Mouse (Mus musculus): ENCODE data around the gene Bpifc. TPM values are rescaled to one million over a fixed set of nuclear protein-coding genes. Genes with fewer than 3 reads are reported as not detected.
A peak's percentile ranks its signal among the peaks of the same experiment; 100 is the strongest.

Gene Bpifc
- polyA plus RNA-seq, 1 experiment from 2014 or later, result not detected

DNA sequence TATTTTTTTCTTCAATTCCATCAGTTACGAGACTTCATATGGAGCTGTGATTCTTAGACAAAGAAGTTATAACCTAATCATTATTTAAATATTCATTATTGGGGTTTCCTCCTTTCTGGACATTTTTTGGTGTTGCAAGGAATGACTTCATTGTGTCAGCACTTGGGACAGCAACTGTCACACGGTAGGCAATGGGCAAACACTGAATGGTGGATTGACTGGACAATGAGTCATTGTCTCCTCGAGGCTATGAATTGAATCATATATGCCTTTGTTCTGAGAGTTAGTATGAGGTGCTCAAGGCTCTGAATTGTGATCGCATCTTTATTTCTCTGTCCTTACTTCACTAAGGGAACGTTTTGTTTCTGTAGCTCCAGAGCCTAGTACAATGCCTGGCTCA, 5.2 kb downstream of the Bpifc start:
- no peaks in the 10 kb centered on the region for H3K9me3 ChIP-seq
- no peak overlapping the region for H3K4me3 ChIP-seq
- H3K4me1 ChIP-seq, result no peaks in the 10 kb centered on the region
- DNase-seq (ENCODE audit: extremely low spot score, low spot score), result no peak
- 80% methylated on average over 5 of the region's 5 CpGs for WGBS
- H3K36me3 ChIP-seq (replicated peaks), result no peaks in the 10 kb centered on the region
- H3K27me3 ChIP-seq (ENCODE audit: poor library complexity, severe bottlenecking), result no peaks in the 10 kb centered on the region
- H3K27ac ChIP-seq, result no peak overlapping the region

DNA sequence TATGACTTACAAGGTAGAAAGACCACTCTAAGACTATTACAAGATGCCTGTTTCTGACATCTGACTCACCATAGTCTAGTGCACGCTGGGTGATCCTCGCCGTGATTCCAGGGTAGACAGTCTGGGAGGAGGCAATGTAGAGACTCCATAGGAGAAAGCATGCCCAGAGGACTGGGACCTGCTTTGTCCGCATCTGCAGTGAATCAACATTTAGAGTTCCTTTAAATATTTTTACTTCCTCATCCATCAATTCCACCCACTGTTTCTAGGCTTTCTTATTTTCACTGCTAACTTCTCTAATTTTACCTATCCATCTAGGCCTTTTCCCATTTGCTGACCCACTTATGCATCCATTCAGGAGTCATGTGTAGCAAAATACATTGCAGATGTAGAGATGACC, 11.2 kb downstream of the Bpifc start:
- Histone ChIP-seq H3K9me3 (no peaks in the 10 kb centered on the region), H3K36me3 (replicated peaks) (no peaks in the 10 kb centered on the region), H3K27ac (no peak overlapping the region), H3K4me3 (no peak overlapping the region), H3K4me1 (no peaks in the 10 kb centered on the region), H3K27me3 (ENCODE audit: poor library complexity, severe bottlenecking) (no peaks in the 10 kb centered on the region)
- no peak for DNase-seq (ENCODE audit: extremely low spot score, low spot score)
- WGBS, result 94% methylated on average over 4 of the region's 4 CpGs

DNA sequence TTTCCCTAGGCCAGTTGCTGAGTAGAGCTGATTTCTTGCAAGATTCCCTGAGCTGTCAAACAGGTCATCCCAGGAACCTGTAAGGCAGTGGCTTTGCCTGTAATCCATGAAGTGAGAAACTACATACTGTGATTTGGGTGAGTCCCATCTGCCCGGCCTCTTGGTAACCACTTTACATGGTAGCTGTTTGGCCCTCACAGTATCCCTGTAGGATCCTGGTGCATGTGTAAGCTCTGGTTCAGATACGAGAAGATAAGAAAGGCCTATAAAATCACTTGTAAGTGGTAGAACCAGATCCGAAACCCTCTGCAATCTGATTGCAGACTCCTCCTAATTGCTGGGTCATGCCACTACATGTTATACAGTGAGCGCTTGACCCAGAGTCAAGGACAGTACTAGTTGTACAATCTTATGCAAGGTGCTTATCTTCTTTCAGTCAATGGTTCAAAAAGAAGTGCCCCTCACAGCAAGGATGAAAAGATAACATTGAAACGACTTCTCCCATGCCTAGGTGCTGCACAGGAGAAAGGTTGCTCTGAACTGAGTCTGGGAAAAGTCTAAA, 17.1 kb downstream of the Bpifc start:
- DNase-seq (ENCODE audit: extremely low spot score, low spot score), result no peak
- Histone ChIP-seq H3K9me3 (no peaks in the 10 kb centered on the region), H3K4me1 (no peaks in the 10 kb centered on the region), H3K27ac (no peak overlapping the region), H3K36me3 (replicated peaks) (no peaks in the 10 kb centered on the region), H3K4me3 (no peak overlapping the region), H3K27me3 (ENCODE audit: poor library complexity, severe bottlenecking) (no peaks in the 10 kb centered on the region)
- 88% methylated on average over 5 of the region's 5 CpGs for WGBS

DNA sequence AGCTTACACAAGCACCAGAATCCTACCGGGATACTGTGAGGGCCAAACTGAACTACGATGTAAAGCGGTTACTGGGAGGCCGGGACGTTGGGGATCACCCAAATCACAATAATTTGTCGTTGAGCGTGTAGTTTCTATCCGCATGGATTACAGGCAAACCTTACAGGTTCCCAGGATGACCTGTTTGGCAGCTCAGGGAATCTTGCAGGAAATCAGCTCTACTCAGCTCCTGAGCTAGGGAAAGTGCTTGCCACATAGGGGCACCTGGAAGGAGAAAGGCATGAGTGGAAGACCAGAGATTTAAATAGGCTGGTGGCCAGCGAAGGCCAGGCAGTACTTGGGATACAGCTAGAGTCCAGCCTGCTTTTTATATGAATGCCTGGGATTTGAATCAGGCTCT, 17.9 kb downstream of the Bpifc start:
- no peak overlapping the region for H3K27ac ChIP-seq
- WGBS, result 86% methylated on average over 9 of the region's 9 CpGs
- H3K4me3 ChIP-seq, result no peak overlapping the region
- H3K27me3 ChIP-seq (ENCODE audit: poor library complexity, severe bottlenecking), result no peaks in the 10 kb centered on the region
- H3K9me3 ChIP-seq, result no peaks in the 10 kb centered on the region
- DNase-seq (ENCODE audit: extremely low spot score, low spot score), result no peak
- no peaks in the 10 kb centered on the region for H3K36me3 ChIP-seq (replicated peaks)
- no peaks in the 10 kb centered on the region for H3K4me1 ChIP-seq

DNA sequence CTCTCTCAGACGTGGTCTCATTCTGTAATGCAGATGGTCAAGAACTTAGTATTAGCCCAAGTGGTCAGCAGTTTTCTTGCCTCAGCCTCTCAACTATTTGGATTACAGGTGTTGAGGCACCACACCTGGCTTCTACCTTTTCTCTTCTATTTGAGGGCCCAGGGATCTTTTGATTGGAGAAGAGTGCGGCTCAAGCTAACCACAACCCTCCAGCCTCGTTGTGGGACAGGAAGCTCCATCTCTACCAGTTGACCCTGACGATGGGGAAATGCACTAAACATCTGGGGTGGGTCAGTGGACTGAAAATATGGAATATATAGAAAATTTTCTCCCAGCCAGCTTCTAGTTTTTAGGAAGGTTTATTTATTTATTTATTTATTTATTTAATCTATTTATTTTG, 19.3 kb downstream of the Bpifc start:
- H3K36me3 ChIP-seq (replicated peaks), result no peaks in the 10 kb centered on the region
- H3K4me3 ChIP-seq, result no peak overlapping the region
- no peak for DNase-seq (ENCODE audit: extremely low spot score, low spot score)
- no peaks in the 10 kb centered on the region for H3K27me3 ChIP-seq (ENCODE audit: poor library complexity, severe bottlenecking)
- no peaks in the 10 kb centered on the region for H3K9me3 ChIP-seq
- H3K27ac ChIP-seq, result no peak overlapping the region
- H3K4me1 ChIP-seq, result no peaks in the 10 kb centered on the region
- WGBS, result 89% methylated on average over 4 of the region's 4 CpGs

DNA sequence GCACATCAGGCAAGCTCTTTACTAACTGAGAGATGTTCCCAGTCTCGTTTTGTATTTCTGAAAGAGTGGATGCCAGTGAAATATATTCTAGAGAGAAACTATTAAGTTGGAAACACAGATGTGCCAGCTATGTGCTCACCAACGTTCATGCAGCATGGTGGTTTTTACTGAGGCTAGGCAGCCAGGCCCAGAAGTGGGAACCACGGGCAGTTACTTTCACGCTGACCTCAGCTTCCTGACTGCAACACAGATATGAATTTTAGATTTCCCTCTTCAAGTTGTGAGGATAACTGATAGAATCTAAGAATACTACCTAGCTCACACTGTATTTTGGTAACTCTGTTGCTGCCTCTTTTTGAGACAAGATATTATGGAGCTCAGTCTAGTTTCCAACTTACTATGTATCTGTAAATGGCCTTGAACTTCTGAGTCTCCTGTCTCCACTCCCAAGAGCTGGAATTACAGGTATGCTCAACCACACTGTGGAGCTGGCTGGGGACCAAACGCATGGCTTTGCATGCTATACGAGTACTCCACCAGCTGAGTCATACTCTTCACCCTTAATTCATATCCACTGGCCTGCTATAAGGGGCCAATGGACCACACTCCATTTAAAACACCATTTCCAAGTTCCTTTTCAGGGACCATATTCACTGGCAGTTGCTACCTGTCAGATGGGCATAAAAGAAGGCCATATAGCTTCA, 22.1 kb downstream of the Bpifc start:
- H3K27me3 ChIP-seq (ENCODE audit: poor library complexity, severe bottlenecking), result no peaks in the 10 kb centered on the region
- WGBS, result 77% methylated on average over 6 of the region's 6 CpGs
- H3K4me1 ChIP-seq, result no peaks in the 10 kb centered on the region
- no peaks in the 10 kb centered on the region for H3K9me3 ChIP-seq
- no peaks in the 10 kb centered on the region for H3K36me3 ChIP-seq (replicated peaks)
- H3K27ac ChIP-seq, result no peak overlapping the region
- DNase-seq (ENCODE audit: extremely low spot score, low spot score), result no peak
- no peak overlapping the region for H3K4me3 ChIP-seq

DNA sequence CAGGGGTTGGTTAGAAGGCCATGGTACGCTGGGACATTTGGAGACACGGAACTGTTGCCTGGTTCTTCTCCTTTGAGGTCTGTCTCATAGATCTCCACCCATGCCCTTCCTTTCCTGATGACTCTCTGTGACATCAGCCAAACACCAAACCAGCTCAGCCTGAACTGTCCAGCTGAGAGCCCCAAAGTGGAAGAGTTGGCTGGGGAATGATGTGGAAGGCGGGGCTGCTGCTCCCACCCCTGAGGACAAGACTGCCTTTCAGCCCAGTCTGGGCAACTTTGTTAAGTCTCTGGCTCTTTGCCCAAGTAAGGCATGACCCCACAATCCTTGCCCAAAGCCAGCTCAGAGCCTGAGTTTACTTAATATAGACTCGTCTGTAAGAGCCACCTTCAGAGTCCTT, 38.8 kb downstream of the Bpifc start:
- Histone ChIP-seq H3K27me3 (ENCODE audit: poor library complexity, severe bottlenecking) (no peaks in the 10 kb centered on the region), H3K27ac (no peak overlapping the region), H3K4me1 (no peaks in the 10 kb centered on the region), H3K9me3 (peaks cover 4% of the 10 kb centered on the region), H3K4me3 (no peak overlapping the region), H3K36me3 (replicated peaks) (no peaks in the 10 kb centered on the region)
- 88% methylated on average over 4 of the region's 4 CpGs for WGBS
- DNase-seq (ENCODE audit: extremely low spot score, low spot score), result no peak

DNA sequence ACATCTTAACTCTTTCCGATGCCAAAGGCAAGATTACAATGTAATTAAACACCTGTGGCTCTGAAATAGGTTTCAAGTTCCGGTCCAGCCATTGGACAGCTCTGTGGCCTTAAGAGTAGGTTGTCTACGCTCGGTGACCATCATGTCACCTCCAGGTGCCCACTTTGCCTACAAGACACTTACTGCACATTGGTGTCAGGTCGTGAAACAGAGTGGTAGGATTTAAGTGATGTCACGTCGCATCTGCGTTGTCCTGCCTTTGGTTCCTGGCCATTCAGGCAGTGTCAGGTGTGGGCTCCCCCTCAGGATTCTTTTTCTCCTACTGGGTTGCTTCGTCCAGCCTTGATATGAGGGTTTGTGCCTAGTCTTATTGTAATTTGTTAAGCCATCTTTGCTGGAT, 39.9 kb downstream of the Bpifc start:
- whole genome bisulfite sequencing, result 88% methylated on average over 9 of the region's 9 CpGs
- Histone ChIP-seq H3K9me3 (peaks cover 4% of the 10 kb centered on the region), H3K4me3 (no peak overlapping the region)

DNA sequence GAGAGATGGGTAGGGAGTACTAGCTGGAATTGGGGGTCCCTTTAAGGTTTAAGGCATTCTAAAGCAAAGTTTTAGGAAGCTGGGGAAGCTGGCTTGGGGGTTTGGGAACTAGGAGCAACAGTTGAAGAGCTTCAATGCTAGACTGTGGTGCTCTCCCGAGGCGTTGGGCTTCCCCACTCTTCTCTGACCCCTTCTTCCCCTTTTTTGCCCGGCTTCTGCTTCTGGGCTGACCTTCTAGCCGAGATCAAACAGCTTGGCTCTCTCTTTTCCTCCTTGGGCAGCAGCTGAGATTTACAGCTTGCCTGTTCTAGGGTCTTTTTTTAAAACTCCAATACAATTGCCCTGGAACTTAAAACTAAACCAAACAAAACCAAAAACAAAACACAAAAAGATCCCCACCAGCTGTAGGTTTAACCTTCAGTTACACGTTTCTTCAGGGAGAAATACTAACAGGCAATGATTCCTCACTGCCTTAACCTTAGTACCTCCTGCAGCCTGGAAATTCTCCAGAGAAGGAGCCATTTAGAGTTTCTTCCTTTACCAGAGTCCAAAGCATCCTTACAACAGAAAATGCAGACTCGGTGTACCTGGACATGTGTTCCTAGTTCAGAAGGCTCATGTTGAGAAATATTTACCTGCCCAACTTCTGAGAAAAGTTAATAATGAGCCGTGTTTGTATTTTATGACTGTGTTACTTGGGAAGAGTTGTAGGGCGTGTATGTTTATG, 41.6 kb downstream of the Bpifc start:
- Histone ChIP-seq H3K36me3 (replicated peaks) (no peaks in the 10 kb centered on the region), H3K4me3 (no peak overlapping the region), H3K4me1 (no peaks in the 10 kb centered on the region), H3K27me3 (ENCODE audit: poor library complexity, severe bottlenecking) (no peaks in the 10 kb centered on the region), H3K27ac (no peak overlapping the region), H3K9me3 (peaks cover 4% of the 10 kb centered on the region)
- 72% methylated on average over 8 of the region's 8 CpGs for WGBS
- DNase-seq (ENCODE audit: extremely low spot score, low spot score), result no peak

More for the DNA sequence above, 39.9 kb downstream of the Bpifc start:
- Histone ChIP-seq H3K36me3 (replicated peaks) (no peaks in the 10 kb centered on the region), H3K4me1 (no peaks in the 10 kb centered on the region), H3K27me3 (ENCODE audit: poor library complexity, severe bottlenecking) (no peaks in the 10 kb centered on the region), H3K27ac (no peak overlapping the region)
- no peak for DNase-seq (ENCODE audit: extremely low spot score, low spot score)

DNA sequence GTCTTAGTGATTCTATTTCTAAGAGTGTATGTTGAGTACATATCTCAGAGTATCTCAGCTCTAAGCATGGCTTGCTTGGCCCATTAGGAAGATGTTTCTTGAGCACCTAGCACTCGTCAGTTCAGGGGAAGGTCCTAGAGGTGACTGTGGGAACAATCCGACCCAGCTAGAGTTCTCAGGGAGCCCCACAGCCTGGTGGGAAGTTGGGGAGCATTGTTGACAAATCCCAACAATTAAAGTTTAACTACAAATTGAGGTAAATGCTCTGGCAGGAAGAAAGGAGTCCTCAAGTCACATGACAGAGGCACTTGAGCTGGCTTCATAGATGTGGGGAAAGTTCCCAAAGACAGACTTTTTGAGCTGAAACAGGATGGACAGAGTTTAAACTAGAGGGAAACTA, 43.0 kb downstream of the Bpifc start:
- no peak overlapping the region for H3K27ac ChIP-seq
- no peaks in the 10 kb centered on the region for H3K9me3 ChIP-seq
- DNase-seq (ENCODE audit: extremely low spot score, low spot score), result no peak
- no peaks in the 10 kb centered on the region for H3K4me1 ChIP-seq
- H3K27me3 ChIP-seq (ENCODE audit: poor library complexity, severe bottlenecking), result no peaks in the 10 kb centered on the region
- H3K4me3 ChIP-seq, result no peak overlapping the region
- WGBS, result 50% methylated on average over 2 of the region's 2 CpGs
- no peaks in the 10 kb centered on the region for H3K36me3 ChIP-seq (replicated peaks)

DNA sequence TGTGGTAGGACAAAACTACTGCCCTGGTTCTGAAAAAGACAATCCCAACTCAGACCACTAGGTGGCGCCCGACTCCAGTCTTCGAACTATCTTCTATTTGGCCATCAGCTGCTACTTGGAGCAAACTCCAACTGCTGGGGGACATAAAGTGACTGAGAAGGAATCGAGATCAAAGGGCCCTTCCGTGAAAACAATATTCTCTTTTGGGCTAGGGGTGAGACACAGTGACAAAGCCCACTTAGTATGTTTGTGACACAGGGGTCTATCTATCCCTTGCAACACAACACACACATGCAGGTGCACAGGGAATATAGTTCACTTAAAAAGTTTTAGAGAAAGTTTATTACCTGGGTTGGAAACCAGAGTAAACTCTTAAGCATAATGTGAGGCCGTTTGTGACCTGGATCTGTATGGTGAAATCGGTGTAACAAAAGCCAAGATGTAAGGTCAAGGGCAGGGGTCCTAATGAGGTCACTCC, 43.5 kb downstream of the Bpifc start:
- Histone ChIP-seq H3K36me3 (replicated peaks) (no peaks in the 10 kb centered on the region), H3K4me3 (no peak overlapping the region), H3K9me3 (no peaks in the 10 kb centered on the region), H3K4me1 (no peaks in the 10 kb centered on the region), H3K27me3 (ENCODE audit: poor library complexity, severe bottlenecking) (no peaks in the 10 kb centered on the region), H3K27ac (no peak overlapping the region)
- peak; percentile 84 for DNase-seq (ENCODE audit: extremely low spot score, low spot score)
- WGBS, result 14% methylated on average over 7 of the region's 7 CpGs

DNA sequence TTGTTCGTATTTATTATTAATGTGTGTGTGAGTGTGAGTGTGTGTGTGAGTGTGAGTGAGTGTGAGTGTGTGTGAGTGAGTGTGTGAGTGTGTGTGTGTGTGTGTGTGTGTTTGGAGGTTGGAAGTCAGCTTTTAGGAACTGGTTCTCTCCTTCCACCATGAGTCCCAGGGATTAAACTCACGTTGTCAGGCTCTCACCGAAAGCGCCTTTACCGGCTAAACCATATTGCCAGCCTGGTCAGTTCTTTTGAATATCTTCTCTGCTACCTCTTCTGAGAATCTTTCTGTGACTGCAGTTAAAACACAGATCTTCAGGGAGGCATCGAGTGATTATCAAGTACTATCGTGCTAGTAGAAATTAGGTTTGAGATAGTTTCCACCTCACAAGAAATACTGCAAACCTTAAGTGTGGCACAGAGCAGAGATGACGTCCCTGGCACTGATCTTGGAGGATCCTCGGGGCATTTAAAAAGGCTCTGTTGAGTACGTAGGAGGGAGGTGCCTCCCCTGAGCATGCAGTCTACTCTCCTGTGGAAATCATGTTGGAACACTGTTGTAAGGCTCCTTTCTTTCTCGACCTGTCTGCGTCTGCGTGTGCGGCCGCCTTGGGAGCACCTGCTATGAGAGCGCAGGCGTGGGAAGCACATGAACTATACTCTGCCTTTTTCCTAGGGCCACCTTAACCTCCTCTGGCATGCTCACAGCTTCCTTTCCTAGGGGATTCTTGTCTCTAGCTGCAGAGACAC, 44.1 kb downstream of the Bpifc start:
- WGBS, result 64% methylated on average over 17 of the region's 17 CpGs

DNA sequence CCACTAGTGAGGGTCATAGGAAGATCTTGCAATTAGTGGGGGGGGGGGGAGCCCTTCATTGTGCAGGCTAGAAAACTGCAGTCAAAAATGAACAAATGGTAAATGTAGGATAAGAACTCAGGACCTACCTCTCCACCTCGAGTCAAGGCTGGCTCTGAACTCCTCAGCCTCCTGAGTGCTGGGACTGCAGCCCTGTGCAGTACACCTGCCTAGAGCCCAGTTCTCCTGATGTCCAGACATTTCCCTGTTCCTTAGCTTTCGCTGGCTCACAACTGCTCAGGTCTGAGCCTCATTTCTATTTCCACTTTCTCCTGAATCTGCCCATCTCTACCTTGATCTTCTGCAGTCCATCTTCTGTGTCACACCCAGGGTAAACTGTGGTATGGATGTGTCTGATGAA, 45.2 kb downstream of the Bpifc start:
- H3K27ac ChIP-seq, result no peak overlapping the region
- no peaks in the 10 kb centered on the region for H3K36me3 ChIP-seq (replicated peaks)
- H3K27me3 ChIP-seq (ENCODE audit: poor library complexity, severe bottlenecking), result no peaks in the 10 kb centered on the region
- H3K9me3 ChIP-seq, result no peaks in the 10 kb centered on the region
- WGBS, result 65% methylated on average over 2 of the region's 2 CpGs
- H3K4me3 ChIP-seq, result no peak overlapping the region
- H3K4me1 ChIP-seq, result no peaks in the 10 kb centered on the region
- DNase-seq (ENCODE audit: extremely low spot score, low spot score), result no peak

More for the DNA sequence above, 44.1 kb downstream of the Bpifc start:
- no peak overlapping the region for H3K4me3 ChIP-seq
- no peak for DNase-seq (ENCODE audit: extremely low spot score, low spot score)
- no peaks in the 10 kb centered on the region for H3K4me1 ChIP-seq
- no peaks in the 10 kb centered on the region for H3K36me3 ChIP-seq (replicated peaks)
- H3K9me3 ChIP-seq, result no peaks in the 10 kb centered on the region
- no peaks in the 10 kb centered on the region for H3K27me3 ChIP-seq (ENCODE audit: poor library complexity, severe bottlenecking)
- no peak overlapping the region for H3K27ac ChIP-seq
